Mouse (Mus musculus) lung, embryonic 16.5 days (tissue): ENCODE data around the gene Gm10100. TPM values are rescaled to one million over a fixed set of nuclear protein-coding genes. Genes with fewer than 3 reads are reported as not detected.
"Not testable (repeated sequence)": the region's sequence is repeated elsewhere in the genome, so short reads cannot be mapped to it uniquely, and the experiment has no call there.

Experiments used
- ATAC-seq: fragments of 200-750 bp; cut with Nextera tagmentation; 2 replicates; pipeline ENCODE4 v1.8.0; 2017; ENCODE audit warnings: low read depth, mild to moderate bottlenecking, moderate library complexity
- H3K27ac ChIP-seq: fragments of 300-500 bp; sonication (generic); 2 replicates; pipeline ENCODE4 v1.5.1; 2014; ENCODE audit warnings: mild to moderate bottlenecking, control low read depth, low read length
- H3K27me3 ChIP-seq: fragments of 300-500 bp; sonication (generic); 2 replicates; pipeline ENCODE4 v1.6.1; 2014; ENCODE audit warnings: low read depth, low read length, mixed read lengths; ENCODE audit not compliant: control insufficient read depth, insufficient read depth
- H3K36me3 ChIP-seq: fragments of 300-500 bp; sonication (generic); 2 replicates; pipeline ENCODE4 v1.6.1; 2014; ENCODE audit warnings: low read length; ENCODE audit not compliant: control insufficient read depth, insufficient read depth
- H3K4me1 ChIP-seq: fragments of 300-500 bp; sonication (generic); replicated peaks from 2 replicates; pipeline ENCODE4 v1.6.1; 2014; ENCODE audit warnings: low read length, mixed read lengths; ENCODE audit not compliant: control insufficient read depth, insufficient read depth
- H3K4me2 ChIP-seq: fragments of 300-500 bp; sonication (generic); 2 replicates; pipeline ENCODE4 v1.6.1; 2014; ENCODE audit warnings: low read depth, low read length, control low read depth
- H3K4me3 ChIP-seq: fragments of 300-500 bp; sonication (generic); 2 replicates; pipeline ENCODE4 v1.5.1; 2014; ENCODE audit warnings: mild to moderate bottlenecking, low read length, control low read depth
- H3K9ac ChIP-seq: fragments of 300-500 bp; sonication (generic); 2 replicates; pipeline ENCODE4 v1.6.1; 2014; ENCODE audit warnings: low read length, control low read depth
- H3K9me3 ChIP-seq: fragments of 300-500 bp; sonication (generic); 2 replicates; pipeline ENCODE4 v1.6.1; 2016; ENCODE audit warnings: low read length; ENCODE audit not compliant: control insufficient read depth
- WGBS: fragments of 180-500 bp; shearing (Covaris S2); extraction: QIAGEN DNeasy Blood & Tissue Kit; methylation state at CpG from one replicate; pipeline ENCODE4 v1.1.7; 2014; 5-methylcytosine and 5-hydroxymethylcytosine counted together
- polyA plus RNA-seq: library from polyadenylated mRNA; unstranded; fragments of >200 nt; fragmentation: Nextera tagmentation; extraction: Ambion mirVana; gene quantifications from 2 replicates; pipeline ENCODE4 v1.2.1, GENCODE M21; 2015

Gene Gm10100
- polyA plus RNA-seq, result not detected in 2 replicates

DNA sequence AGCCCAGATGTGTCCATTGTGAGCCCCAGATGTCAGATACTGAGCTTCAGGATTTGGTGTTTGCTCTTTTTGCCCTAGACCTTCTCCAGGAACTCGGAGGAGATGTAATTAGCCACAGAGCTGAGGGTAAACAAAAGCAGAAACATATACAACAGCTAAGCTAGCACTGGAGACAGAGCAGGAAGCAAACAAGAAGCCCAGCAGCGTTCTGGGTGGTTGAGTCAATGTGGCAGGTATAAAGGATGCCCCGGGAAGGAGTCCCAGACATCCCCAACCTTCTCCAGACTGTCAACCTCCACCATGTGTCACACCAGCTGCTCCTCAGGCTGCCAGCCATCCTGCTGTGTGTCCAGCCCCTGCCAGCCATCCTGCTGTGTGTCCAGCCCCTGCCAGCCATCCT lies at the start of gene Gm10100:
Gene Gm10100 (plus strand): TSS at position 301 of the 400 bp plus-strand sequence.
- H3K36me3 ChIP-seq, result no peaks in the 10 kb centered on the region
- H3K4me2 ChIP-seq, result no peak within 1 kb of the TSS
- no peaks in the 10 kb centered on the region for H3K4me1 ChIP-seq
- H3K9me3 ChIP-seq, result no peaks in the 10 kb centered on the region
- ATAC-seq, result no peak
- no peak within 1 kb of the TSS for H3K4me3 ChIP-seq
- 16% methylated on average over 3 of the region's 3 CpGs for WGBS
- no peak within 1 kb of the TSS for H3K27ac ChIP-seq
- H3K27me3 ChIP-seq, result no peaks in the 10 kb centered on the region
- no peak within 1 kb of the TSS for H3K9ac ChIP-seq

GRCm38 (mm10) chr10:77677562-77677961 lies 48.7 kb upstream of the Gm10100 start:
- no peak for ATAC-seq
- no peaks in the 10 kb centered on the region for H3K36me3 ChIP-seq
- no peaks in the 10 kb centered on the region for H3K9me3 ChIP-seq
- H3K9ac ChIP-seq, result no peak overlapping the region
- H3K4me2 ChIP-seq, result peak overlapping the region; percentile 47
- H3K4me3 ChIP-seq, result peak overlapping the region; percentile 26
- peaks cover 24% of the 10 kb centered on the region for H3K27me3 ChIP-seq
- under 1% methylated on average over 35 of the region's 35 CpGs for WGBS
- H3K4me1 ChIP-seq, result peaks cover 3% of the 10 kb centered on the region; the same call in 1 of the 2 replicates
- H3K27ac ChIP-seq, result no peak overlapping the region

DNA sequence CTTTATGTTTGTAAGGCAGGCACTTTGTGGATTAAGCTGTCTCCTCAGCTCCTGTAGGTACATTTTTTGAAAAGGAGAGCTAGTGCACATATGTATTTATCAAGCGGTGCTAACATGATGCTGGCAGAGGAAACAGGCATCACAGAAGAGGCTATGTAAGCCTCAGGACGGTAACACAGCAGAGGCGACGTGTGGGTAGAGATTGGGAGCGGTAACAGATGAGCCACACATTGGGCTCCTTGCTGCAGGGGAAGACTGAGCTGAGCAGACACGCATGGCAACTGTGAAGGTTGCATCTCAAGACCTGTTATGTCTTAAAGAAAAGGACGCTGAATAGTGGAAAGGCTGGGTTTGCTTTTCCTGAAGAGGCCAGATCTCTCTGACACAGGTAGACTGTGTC lies 43.3 kb upstream of the Gm10100 start:
- Histone ChIP-seq H3K4me1 (peaks cover 2% of the 10 kb centered on the region; the same call in 1 of the 2 replicates), H3K27me3 (peaks cover 41% of the 10 kb centered on the region), H3K27ac (no peak overlapping the region), H3K9me3 (no peaks in the 10 kb centered on the region), H3K36me3 (no peaks in the 10 kb centered on the region), H3K9ac (no peak overlapping the region), H3K4me2 (no peak overlapping the region), H3K4me3 (no peak overlapping the region)
- WGBS, result 65% methylated on average over 7 of the region's 7 CpGs
- ATAC-seq, result no peak

DNA sequence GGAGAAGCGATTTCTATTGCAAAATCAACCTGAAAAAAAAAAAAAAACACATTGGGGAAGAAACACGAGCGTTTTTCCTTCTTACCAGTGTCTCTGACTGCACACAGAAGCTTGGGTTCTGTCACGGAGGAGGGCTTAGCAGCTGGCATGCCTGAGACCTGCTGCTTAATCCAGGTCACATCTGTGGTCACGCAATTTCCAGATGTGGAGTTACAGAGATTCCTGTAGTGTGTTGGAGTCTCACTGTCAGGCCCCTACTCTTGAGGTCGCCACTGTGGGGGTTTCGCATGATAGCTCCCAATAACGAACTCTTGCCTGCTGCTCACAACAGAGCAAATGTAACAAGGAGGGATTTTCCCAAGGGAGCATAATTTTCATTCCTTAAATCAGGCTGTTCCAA lies 42.1 kb upstream of the Gm10100 start:
- H3K4me3 ChIP-seq, result no peak overlapping the region
- no peak overlapping the region for H3K4me2 ChIP-seq
- no peaks in the 10 kb centered on the region for H3K36me3 ChIP-seq
- ATAC-seq, result no peak
- 24% methylated on average over 8 of the region's 8 CpGs for WGBS
- peaks cover 2% of the 10 kb centered on the region; the same call in 1 of the 2 replicates for H3K4me1 ChIP-seq
- no peaks in the 10 kb centered on the region for H3K9me3 ChIP-seq
- H3K9ac ChIP-seq, result no peak overlapping the region
- H3K27ac ChIP-seq, result no peak overlapping the region
- H3K27me3 ChIP-seq, result peaks cover 32% of the 10 kb centered on the region

DNA sequence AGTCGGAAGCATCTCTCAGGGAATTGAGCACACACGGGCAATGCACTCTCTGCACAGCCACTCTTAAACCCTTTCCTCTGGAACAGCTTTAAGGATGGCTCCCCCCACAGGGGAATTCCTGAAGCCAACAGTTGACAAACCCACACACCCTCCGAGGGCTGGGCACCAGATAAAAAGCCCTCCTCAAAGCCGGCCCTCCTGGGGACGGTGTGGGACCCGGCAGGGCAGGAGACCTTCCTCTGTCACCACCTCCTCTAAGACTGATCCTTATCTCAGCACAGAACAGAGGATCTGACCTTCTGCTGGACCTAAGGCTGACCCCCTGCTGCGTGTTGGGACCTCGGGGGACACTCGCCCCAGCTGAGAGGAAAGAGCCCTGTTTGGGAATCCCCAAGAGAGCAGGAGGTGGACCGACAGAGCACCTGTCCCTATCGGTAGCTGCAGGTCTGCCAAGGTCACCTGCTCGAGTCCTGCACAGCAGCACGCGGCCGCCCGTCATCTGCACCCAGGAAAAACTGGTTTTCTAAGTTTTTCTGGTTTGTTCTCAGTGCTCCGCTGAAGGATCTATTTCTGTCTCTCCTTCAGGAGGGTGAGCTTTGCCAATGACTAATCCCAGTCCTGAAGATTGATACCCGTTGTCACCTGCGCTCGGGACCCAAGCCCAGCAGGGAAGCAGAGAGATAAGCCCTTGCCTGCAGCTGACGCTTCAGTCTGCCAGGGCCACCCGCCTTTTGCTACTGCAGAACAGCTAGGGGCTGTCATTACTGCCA lies 40.2 kb upstream of the Gm10100 start, which contains the start of gene Tspear:
Gene Tspear (plus strand): TSS at position 675 of the 770 bp plus-strand sequence.
- peaks cover 32% of the 10 kb centered on the region for H3K27me3 ChIP-seq
- WGBS, result 3% methylated on average over 22 of the region's 22 CpGs
- H3K9ac ChIP-seq, result no peak within 1 kb of the TSS
- no peak within 1 kb of the TSS for H3K4me3 ChIP-seq
- no peak within 1 kb of the TSS for H3K27ac ChIP-seq
- H3K4me1 ChIP-seq, result peaks cover 2% of the 10 kb centered on the region; the same call in 1 of the 2 replicates
- H3K9me3 ChIP-seq, result no peaks in the 10 kb centered on the region
- no peaks in the 10 kb centered on the region for H3K36me3 ChIP-seq
- no peak within 1 kb of the TSS for H3K4me2 ChIP-seq
- ATAC-seq, result peak; percentile 41; the same call in 1 of the 2 replicates

DNA sequence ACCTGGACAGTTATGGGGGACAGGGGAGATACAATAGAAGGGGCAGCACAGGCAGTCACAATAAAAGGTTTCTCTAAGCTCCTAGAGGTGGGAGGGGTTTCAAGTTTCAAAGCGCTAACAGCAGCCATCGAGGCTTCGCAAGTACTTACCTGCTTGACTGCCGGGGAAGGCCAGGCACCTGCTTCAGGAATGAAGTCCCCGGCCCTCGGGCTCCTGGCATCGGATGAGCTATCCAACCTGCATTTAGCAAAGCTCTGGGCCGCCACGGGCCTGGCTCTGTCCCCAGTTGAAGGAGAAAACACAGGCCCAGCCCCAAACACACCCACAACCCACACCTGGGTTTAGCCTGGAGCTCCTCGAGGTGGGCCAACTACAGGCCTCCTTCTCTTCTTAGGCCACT lies 39.3 kb upstream of the Gm10100 start:
- Histone ChIP-seq H3K27me3 (peaks cover 32% of the 10 kb centered on the region), H3K36me3 (no peaks in the 10 kb centered on the region), H3K4me3 (no peak overlapping the region), H3K27ac (no peak overlapping the region), H3K4me1 (peaks cover 2% of the 10 kb centered on the region; the same call in 1 of the 2 replicates), H3K9ac (no peak overlapping the region), H3K9me3 (no peaks in the 10 kb centered on the region), H3K4me2 (no peak overlapping the region)
- ATAC-seq, result no peak
- WGBS, result 21% methylated on average over 10 of the region's 10 CpGs

- not testable (repeated sequence) for H3K9me3 ChIP-seq, H3K9ac ChIP-seq, H3K36me3 ChIP-seq, H3K27ac ChIP-seq, H3K4me1 ChIP-seq, ATAC-seq, H3K4me2 ChIP-seq, H3K4me3 ChIP-seq
- WGBS, result 75% methylated on average over 3 of the region's 3 CpGs
- H3K27me3 ChIP-seq, result peaks cover 23% of the 10 kb centered on the region
Measured at GRCm38 (mm10) chr10:77690356-77690807, 35.9 kb upstream of the Gm10100 start, which contains the start of gene Gm19402. TSS of gene Gm19402 (minus strand) at chr10:77690757.

GRCm38 (mm10) chr10:77697133-77697532 lies 29.2 kb upstream of the Gm10100 start, which contains the start of gene Gm9508:
TSS of gene Gm9508 (minus strand) at chr10:77697233.
- H3K9ac ChIP-seq, result no peak within 1 kb of the TSS
- no peaks in the 10 kb centered on the region; the same call in 1 of the 2 replicates for H3K27me3 ChIP-seq
- peaks cover 3% of the 10 kb centered on the region; the same call in 1 of the 2 replicates for H3K9me3 ChIP-seq
- no peak within 1 kb of the TSS for H3K27ac ChIP-seq
- 28% methylated on average over 4 of the region's 4 CpGs for WGBS
- H3K4me2 ChIP-seq, result no peak within 1 kb of the TSS
- no peaks in the 10 kb centered on the region for H3K4me1 ChIP-seq
- no peak for ATAC-seq
- H3K36me3 ChIP-seq, result no peaks in the 10 kb centered on the region
- H3K4me3 ChIP-seq, result no peak within 1 kb of the TSS

DNA sequence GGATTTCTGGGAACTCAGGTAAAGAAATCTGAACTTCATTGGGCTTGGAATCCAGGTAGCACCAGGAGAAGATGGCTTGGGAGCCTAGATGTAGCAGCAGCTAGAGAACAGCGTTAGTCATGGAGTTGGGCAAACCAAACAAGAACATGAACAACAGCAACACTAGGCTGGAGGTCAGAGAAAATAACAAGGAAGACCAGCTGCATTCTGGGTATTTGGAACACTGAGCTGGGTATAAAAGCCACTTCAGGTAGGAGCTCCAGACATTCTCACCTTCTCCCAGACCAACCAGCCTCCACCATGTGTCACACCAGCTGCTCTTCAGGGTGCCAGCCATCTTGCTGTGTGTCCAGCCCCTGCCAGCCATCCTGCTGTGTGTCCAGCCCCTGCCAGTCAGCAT lies 20.0 kb upstream of the Gm10100 start, which contains the start of gene Gm10272:
Gene Gm10272 (plus strand): TSS at position 301 of the 400 bp plus-strand sequence.
- WGBS, result 83% methylated on average over 1 of the region's 1 CpGs

More for the DNA sequence above, 20.0 kb upstream of the Gm10100 start, which contains the start of gene Gm10272:
- Histone ChIP-seq H3K27me3 (no peaks in the 10 kb centered on the region), H3K36me3 (no peaks in the 10 kb centered on the region), H3K4me3 (no peak within 1 kb of the TSS), H3K4me1 (no peaks in the 10 kb centered on the region), H3K9ac (no peak within 1 kb of the TSS), H3K4me2 (no peak within 1 kb of the TSS), H3K9me3 (no peaks in the 10 kb centered on the region), H3K27ac (no peak within 1 kb of the TSS)
- no peak for ATAC-seq
